In genomic region chr14:25562447-25562846, GRCm38 (mm10) we compare ENCODE assay signal across 12 mouse cellular contexts.
DNase-seq lines count a peak whose midpoint lies in the region; ATAC-seq lines count a peak whose summit lies in the region.
"Had no signal": no experiment of that assay in that cellular context is flagged by ENCODE, and none has a peak within 500 bp of the region (broad histone marks: within the 10 kb centered on the region; RNA-seq: fewer than 3 reads in every experiment).

No protein-coding gene starts in this region.

- H3K4me2 ChIP-seq in heart, embryonic 12.5 days, result no peak overlapping the region
- H3K4me2 ChIP-seq in midbrain, embryonic 16.5 days (ENCODE audit: low read length), result no peak overlapping the region
- no peak overlapping the region for H3K4me2 ChIP-seq in neural tube, embryonic 14.5 days (ENCODE audit: low read depth, low read length)

- H3K36me3 ChIP-seq in heart, embryonic 12.5 days, result peaks cover 25% of the 10 kb centered on the region
- H3K36me3 ChIP-seq in midbrain, embryonic 10.5 days, result peaks cover 78% of the 10 kb centered on the region
- no peaks in the 10 kb centered on the region for H3K36me3 ChIP-seq in midbrain, embryonic 16.5 days (ENCODE audit: control insufficient read depth, insufficient read depth, low read length)
- no peaks in the 10 kb centered on the region for H3K36me3 ChIP-seq in neural tube, embryonic 14.5 days (ENCODE audit: control insufficient read depth, insufficient read depth, low read length)

- H3K4me1 ChIP-seq in heart, embryonic 12.5 days (replicated peaks), result peaks cover 82% of the 10 kb centered on the region
- peaks cover 65% of the 10 kb centered on the region for H3K4me1 ChIP-seq in midbrain, embryonic 10.5 days
- H3K4me1 ChIP-seq in midbrain, embryonic 16.5 days (ENCODE audit: control insufficient read depth, insufficient read depth, low read length), result peaks cover 22% of the 10 kb centered on the region
- peaks cover 26% of the 10 kb centered on the region for H3K4me1 ChIP-seq in neural tube, embryonic 14.5 days (ENCODE audit: control insufficient read depth, insufficient read depth, low read length)

- intact Hi-C loops in heart, postnatal 14 days (cut with DNase I), result no loop called here
- intact Hi-C loops in left cerebral cortex, postnatal 10 days (cut with DNase I), result loop anchor here (5.0 to 10.0 kb wide), 4 partner anchors 100 to 528 kb away; no protein-coding TSS in a partner anchor

- no peaks in the 10 kb centered on the region for H3K27me3 ChIP-seq in heart, embryonic 12.5 days (replicated peaks)
- no peaks in the 10 kb centered on the region for H3K27me3 ChIP-seq in midbrain, embryonic 10.5 days (ENCODE audit: low read depth, poor library complexity, severe bottlenecking)
- no peaks in the 10 kb centered on the region for H3K27me3 ChIP-seq in midbrain, embryonic 16.5 days (ENCODE audit: control insufficient read depth, insufficient read depth, low read depth, low read length)
- no peaks in the 10 kb centered on the region for H3K27me3 ChIP-seq in neural tube, embryonic 14.5 days (ENCODE audit: control insufficient read depth, insufficient read depth, low read length)

- 67% methylated on average over 4 of the region's 4 CpGs for WGBS in heart, embryonic 12.5 days
- WGBS in midbrain, embryonic 10.5 days, result 91% methylated on average over 4 of the region's 4 CpGs
- WGBS in midbrain, embryonic 16.5 days, result 88% methylated on average over 4 of the region's 4 CpGs
- 85% methylated on average over 4 of the region's 4 CpGs for WGBS in neural tube, embryonic 14.5 days

- DNase-seq in heart, postnatal 14 days, result no peak
- no peak for DNase-seq in midbrain, embryonic 10.5 days (ENCODE audit: low spot score)
- peak; percentile 43 for DNase-seq in heart, postnatal 4 days
- no peak for DNase-seq in left cerebral cortex, postnatal 10 days (ENCODE audit: extremely low spot score in 1 of 2, low spot score in 2 of 2)
- DNase-seq: cerebellum, adult 8-10 months; gastrocnemius, postnatal 25 days; liver; right cerebral cortex, postnatal 25 days had no signal

- H3K4me3 ChIP-seq in heart, embryonic 12.5 days, result no peak overlapping the region
- H3K4me3 ChIP-seq in midbrain, embryonic 10.5 days, result no peak overlapping the region
- H3K4me3 ChIP-seq in midbrain, embryonic 16.5 days (ENCODE audit: low read depth, low read length), result no peak overlapping the region
- H3K4me3 ChIP-seq in neural tube, embryonic 14.5 days (ENCODE audit: low read depth, low read length), result no peak overlapping the region

- ATAC-seq in heart, embryonic 12.5 days (ENCODE audit: insufficient number of reproducible peaks, low FRiP score), result no peak
- no peak for ATAC-seq in midbrain, embryonic 16.5 days
- ATAC-seq in neural tube, embryonic 14.5 days (ENCODE audit: low read depth), result no peak
- ATAC-seq: forebrain, embryonic 16.5 days had no signal

- no peaks in the 10 kb centered on the region for H3K9me3 ChIP-seq in heart, embryonic 12.5 days (replicated peaks)
- H3K9me3 ChIP-seq in midbrain, embryonic 10.5 days (replicated peaks), result 0 out of 2 replicates have a peak, but pooled peaks cover 4% of the 10 kb centered on the region
- no peaks in the 10 kb centered on the region for H3K9me3 ChIP-seq in midbrain, embryonic 16.5 days (replicated peaks; ENCODE audit: control insufficient read depth, low read length, poor library complexity, severe bottlenecking)
- no peaks in the 10 kb centered on the region for H3K9me3 ChIP-seq in neural tube, embryonic 14.5 days (ENCODE audit: control insufficient read depth, low read length)

- H3K9ac ChIP-seq in heart, embryonic 12.5 days, result 0 out of 2 replicates have a peak overlapping the region, but pooled peaks have one; percentile 50
- no peak overlapping the region for H3K9ac ChIP-seq in midbrain, embryonic 16.5 days (ENCODE audit: low read depth, low read length)
- H3K9ac ChIP-seq in neural tube, embryonic 14.5 days (replicated peaks; ENCODE audit: low read depth, low read length), result no peak overlapping the region

- peak overlapping the region; percentile 63 for H3K27ac ChIP-seq in heart, embryonic 12.5 days (ENCODE audit: poor library complexity, severe bottlenecking)
- 0 out of 2 replicates have a peak overlapping the region, but pooled peaks have one; percentile 7 for H3K27ac ChIP-seq in midbrain, embryonic 10.5 days (replicated peaks)
- H3K27ac ChIP-seq in midbrain, embryonic 16.5 days (ENCODE audit: low read length), result no peak overlapping the region
- 0 out of 2 replicates have a peak overlapping the region, but pooled peaks have one; percentile 12 for H3K27ac ChIP-seq in neural tube, embryonic 14.5 days (ENCODE audit: low read depth, low read length)
